Mouse (Mus musculus) intestine, postnatal 0 days (tissue): ENCODE results near the gene Cd300c. TPM values are rescaled to one million over a fixed set of nuclear protein-coding genes. Genes with fewer than 3 reads are reported as not detected.

Source experiments
- ATAC-seq: fragments of 200-750 bp; cut with Nextera tagmentation; 2 replicates; pipeline ENCODE4 v1.8.0; 2017; ENCODE audit warnings: mild to moderate bottlenecking, moderate TSS enrichment, moderate library complexity
- H3K27ac ChIP-seq: fragments of 300-500 bp; sonication (generic); 2 replicates; pipeline ENCODE4 v1.5.1; 2014; ENCODE audit warnings: mild to moderate bottlenecking, low read depth, low read length, moderate library complexity
- H3K27me3 ChIP-seq: fragments of 300-500 bp; sonication (generic); replicated peaks from 2 replicates; pipeline ENCODE4 v1.6.1; 2014; ENCODE audit warnings: low read length, mixed read lengths; ENCODE audit not compliant: control insufficient read depth, insufficient read depth
- H3K36me3 ChIP-seq: fragments of 300-500 bp; sonication (generic); 2 replicates; pipeline ENCODE4 v1.6.1; 2014; ENCODE audit warnings: mild to moderate bottlenecking, moderate library complexity; ENCODE audit not compliant: control insufficient read depth, insufficient read depth
- H3K4me1 ChIP-seq: fragments of 300-500 bp; sonication (generic); replicated peaks from 2 replicates; pipeline ENCODE4 v1.6.1; 2014; ENCODE audit warnings: antibody characterized with exemption, low read length, mixed read lengths; ENCODE audit not compliant: control insufficient read depth, insufficient read depth
- H3K4me2 ChIP-seq: fragments of 300-500 bp; sonication (generic); replicated peaks from 2 replicates; pipeline ENCODE4 v1.6.1; 2014; ENCODE audit warnings: low read depth, mild to moderate bottlenecking, moderate library complexity
- H3K4me3 ChIP-seq: fragments of 300-500 bp; sonication (generic); 2 replicates; pipeline ENCODE4 v1.5.1; 2014; ENCODE audit warnings: low read depth, low read length
- H3K9ac ChIP-seq: fragments of 300-500 bp; sonication (generic); 2 replicates; pipeline ENCODE4 v1.6.1; 2014; ENCODE audit warnings: mild to moderate bottlenecking, low read depth, low read length
- H3K9me3 ChIP-seq: fragments of 300-500 bp; sonication (generic); 2 replicates; pipeline ENCODE4 v1.6.1; 2016; ENCODE audit warnings: mixed run types; ENCODE audit not compliant: control insufficient read depth
- CTCF ChIP-seq: sonication (generic); IDR thresholded peaks from 2 replicates; pipeline ENCODE4 v1.5.1; 2016; ENCODE audit warnings: low read depth, mild to moderate bottlenecking, control low read depth, antibody characterized with exemption, moderate library complexity
- WGBS: fragments of 180-500 bp; shearing (Covaris S2); extraction: QIAGEN DNeasy Blood & Tissue Kit; methylation state at CpG from one replicate; pipeline ENCODE4 v1.1.7; 2014; 5-methylcytosine and 5-hydroxymethylcytosine counted together
- polyA plus RNA-seq: library from polyadenylated mRNA; unstranded; fragments of >200 nt; fragmentation: Nextera tagmentation; extraction: Ambion mirVana; gene quantifications from 2 replicates; pipeline ENCODE4 v1.2.1, GENCODE M21; 2015

Cd300c gene
- polyA plus RNA-seq, 1 experiment from 2014 or later, result not detected

GRCm38 (mm10) chr11:114972726-114973125 is 3.8 kb upstream of the Cd300c start:
- H3K4me1 ChIP-seq, result no peaks in the 10 kb centered on the region
- no peaks in the 10 kb centered on the region for H3K36me3 ChIP-seq
- ATAC-seq, result no peak
- no peak overlapping the region for H3K4me3 ChIP-seq
- no peak overlapping the region for H3K9ac ChIP-seq
- H3K9me3 ChIP-seq, result 0 out of 2 replicates have a peak, but pooled peaks cover 3% of the 10 kb centered on the region
- 77% methylated on average over 10 of the region's 10 CpGs for WGBS
- no peak overlapping the region for H3K4me2 ChIP-seq
- H3K27me3 ChIP-seq, result no peaks in the 10 kb centered on the region
- TF ChIP-seq CTCF, result no peak
- no peak overlapping the region for H3K27ac ChIP-seq

- no peak for TF ChIP-seq CTCF
- Histone ChIP-seq H3K27me3 (no peaks in the 10 kb centered on the region), H3K4me2 (no peak overlapping the region), H3K36me3 (no peaks in the 10 kb centered on the region), H3K9ac (no peak overlapping the region), H3K27ac (no peak overlapping the region), H3K4me3 (no peak overlapping the region), H3K4me1 (no peaks in the 10 kb centered on the region), H3K9me3 (no peaks in the 10 kb centered on the region)
- ATAC-seq, result no peak
- WGBS, result 24% methylated on average over 3 of the region's 3 CpGs
Observed at GRCm38 (mm10) chr11:114965182-114965828, 3.7 kb downstream of the Cd300c start.

GRCm38 (mm10) chr11:114960369-114960768 is 8.6 kb downstream of the Cd300c start:
- Histone ChIP-seq H3K4me1 (no peaks in the 10 kb centered on the region), H3K9me3 (no peaks in the 10 kb centered on the region), H3K4me2 (no peak overlapping the region), H3K27ac (no peak overlapping the region), H3K36me3 (no peaks in the 10 kb centered on the region), H3K4me3 (no peak overlapping the region), H3K9ac (no peak overlapping the region), H3K27me3 (no peaks in the 10 kb centered on the region)
- 74% methylated on average over 1 of the region's 1 CpGs for WGBS
- no peak for ATAC-seq
- TF ChIP-seq CTCF, result no peak

GRCm38 (mm10) chr11:114934144-114934543 is 34.8 kb downstream of the Cd300c start, which contains the start of gene Cd300lb:
Cd300lb (minus strand) TSS chr11:114934386.
- Histone ChIP-seq H3K4me2 (no peak within 1 kb of the TSS), H3K4me3 (no peak within 1 kb of the TSS), H3K27ac (no peak within 1 kb of the TSS), H3K4me1 (no peaks in the 10 kb centered on the region), H3K9ac (no peak within 1 kb of the TSS), H3K27me3 (no peaks in the 10 kb centered on the region), H3K36me3 (no peaks in the 10 kb centered on the region), H3K9me3 (no peaks in the 10 kb centered on the region)
- TF ChIP-seq CTCF, result no peak
- no peak for ATAC-seq
- 35% methylated on average over 6 of the region's 6 CpGs for WGBS

GRCm38 (mm10) chr11:114933591-114933990 is 35.4 kb downstream of the Cd300c start:
- no peak for ATAC-seq
- Histone ChIP-seq H3K36me3 (no peaks in the 10 kb centered on the region), H3K27ac (no peak overlapping the region), H3K27me3 (no peaks in the 10 kb centered on the region), H3K4me1 (no peaks in the 10 kb centered on the region), H3K9me3 (no peaks in the 10 kb centered on the region), H3K9ac (no peak overlapping the region), H3K4me2 (no peak overlapping the region), H3K4me3 (no peak overlapping the region)
- 49% methylated on average over 4 of the region's 4 CpGs for WGBS
- no peak for TF ChIP-seq CTCF

GRCm38 (mm10) chr11:114931041-114931440 is 37.9 kb downstream of the Cd300c start:
- Histone ChIP-seq H3K4me2 (no peak overlapping the region), H3K4me3 (no peak overlapping the region), H3K9ac (no peak overlapping the region), H3K27ac (no peak overlapping the region), H3K36me3 (no peaks in the 10 kb centered on the region), H3K4me1 (no peaks in the 10 kb centered on the region), H3K9me3 (no peaks in the 10 kb centered on the region), H3K27me3 (no peaks in the 10 kb centered on the region)
- ATAC-seq, result no peak
- 74% methylated on average over 5 of the region's 5 CpGs for WGBS
- no peak for TF ChIP-seq CTCF
